Mouse (Mus musculus) small intestine, adult 2 months (tissue): ENCODE data around the gene Dcst2.

Experiments
- CTCF ChIP-seq: fragments of 200-500 bp; IDR thresholded peaks from 2 replicates; pipeline ENCODE4 v1.5.1; 2012; ENCODE audit warnings: low read depth, mild to moderate bottlenecking, control low read depth, inconsistent platforms, low read length, moderate library complexity, mixed read lengths; ENCODE audit not compliant: insufficient replicate concordance, insufficient read length; ENCODE audit errors: extremely low read depth
- POLR2A ChIP-seq: fragments of 200-500 bp; IDR thresholded peaks from 2 replicates; pipeline ENCODE4 v1.6.1; 2012; ENCODE audit warnings: low read depth, mild to moderate bottlenecking, control low read depth, inconsistent platforms, low read length, moderate library complexity

DNA sequence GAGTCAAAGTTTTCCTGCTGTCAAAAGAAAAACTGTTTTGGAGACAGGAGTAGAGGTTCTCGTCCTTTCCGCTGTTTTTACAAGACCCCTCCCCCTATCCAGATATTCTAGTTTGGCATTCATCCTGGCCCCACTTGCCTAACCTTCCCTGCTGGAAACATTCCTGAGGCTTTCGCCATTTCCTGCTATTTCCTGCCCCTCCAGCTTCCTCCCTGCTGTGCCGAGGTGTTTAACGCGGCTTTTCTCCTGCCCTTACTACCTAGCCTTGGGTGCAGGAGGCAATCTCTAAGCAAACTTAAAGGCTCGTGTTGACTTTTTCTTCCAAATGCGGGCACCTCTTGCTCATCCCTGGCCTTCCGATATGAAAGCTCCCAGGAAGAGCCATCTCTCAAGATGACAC lies 57.8 kb downstream of the Dcst2 start:
- TF ChIP-seq CTCF (no peak), POLR2A (no peak; the same call in 1 of the 2 replicates)
